Mouse (Mus musculus) kidney, postnatal 10 days (tissue): ENCODE measurements around the gene Gdpd3.
A peak's percentile ranks its signal among the peaks of the same experiment; 100 is the strongest.

Experiments used
- DNase-seq: peaks from one replicate; pipeline ENCODE4 v3.0.0; 2021; ENCODE audit warnings: mixed read lengths

Gene Gdpd3

DNA sequence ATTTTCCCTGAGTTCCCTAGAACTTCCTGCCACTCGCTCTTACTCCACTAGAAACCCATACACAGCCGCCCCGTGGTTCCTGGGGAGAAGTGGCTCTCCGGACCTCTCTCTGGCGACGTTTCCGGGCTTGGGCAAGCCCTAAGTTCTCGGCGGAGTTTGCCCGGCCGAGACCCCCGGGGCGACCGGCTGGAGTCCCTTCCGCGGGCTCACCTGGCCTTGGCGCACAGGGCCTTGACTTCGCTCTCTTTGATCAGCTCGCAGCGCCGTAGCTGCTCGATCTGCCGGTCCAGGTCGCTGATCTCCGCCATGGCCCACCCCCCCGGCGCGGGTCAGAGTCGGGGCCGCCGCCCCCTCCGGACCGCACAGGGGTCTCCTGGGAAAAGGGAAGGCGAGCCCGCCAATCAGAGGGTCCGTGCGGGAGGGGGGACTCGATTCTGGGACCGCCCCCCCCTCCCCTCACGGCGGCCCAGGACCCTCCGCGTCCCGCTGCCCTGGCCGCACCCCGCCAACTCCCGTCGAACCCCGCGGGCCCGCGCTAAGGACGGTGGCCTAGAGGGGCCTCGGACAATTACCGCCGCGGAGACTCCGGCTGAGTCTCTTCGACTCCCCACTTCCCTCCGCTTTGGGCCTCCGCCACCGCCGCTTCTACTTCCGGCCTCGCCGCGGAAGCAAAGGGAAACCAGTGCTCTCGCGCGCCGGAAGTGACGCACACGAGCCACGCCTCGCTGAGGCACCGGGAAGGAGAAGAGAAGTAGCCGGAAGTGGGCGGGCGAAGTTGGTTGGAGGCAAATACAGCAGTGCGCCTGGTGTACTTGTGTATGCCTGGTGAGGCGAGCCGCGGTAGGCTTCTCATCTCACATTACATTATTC is 26.0 kb downstream of the Gdpd3 start, which contains the start of gene Ppp4c:
TSS of gene Ppp4c (minus strand) at position 646 of the 870 bp plus-strand sequence.
- DNase-seq, result peak; percentile 99

DNA sequence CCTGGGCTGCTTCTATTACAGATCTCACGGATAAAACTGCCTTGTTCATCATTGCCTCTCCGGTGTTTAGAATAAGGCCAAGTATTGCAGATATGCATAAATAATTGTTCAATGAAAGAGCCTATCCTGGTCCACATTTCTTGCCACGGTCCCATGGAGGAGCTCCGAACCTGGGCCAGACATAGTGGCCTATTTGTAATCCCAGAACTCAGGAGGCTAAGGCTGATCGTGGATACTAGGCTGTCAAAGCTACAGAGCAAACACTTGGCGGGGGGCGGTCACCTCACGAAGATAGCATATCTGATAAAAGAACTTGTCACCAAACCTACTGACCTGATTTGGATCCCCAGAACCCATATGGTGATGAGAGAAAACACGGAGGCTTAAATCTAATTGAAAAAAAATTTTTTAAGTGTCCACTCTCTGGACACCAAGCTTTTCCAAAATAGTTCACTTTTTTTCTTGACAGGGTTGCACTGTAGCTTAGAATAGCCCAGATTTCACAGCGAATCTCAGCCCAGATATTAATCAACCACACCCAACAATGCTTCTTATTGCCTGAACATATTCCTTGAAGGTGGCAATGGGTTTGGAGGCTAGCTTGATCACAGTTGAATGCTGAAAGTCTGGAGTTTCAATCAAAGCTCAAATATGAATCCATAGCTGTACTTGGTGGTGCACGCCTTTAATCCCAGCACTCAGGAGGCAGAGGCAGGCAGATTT is 26.7 kb downstream of the Gdpd3 start:
- DNase-seq, result no peak

- DNase-seq, result no peak
These were observed 27.5 kb downstream of the Gdpd3 start for GRCm38 (mm10) chr7:126793456-126794270.

GRCm38 (mm10) chr7:126794271-126794605 is 28.1 kb downstream of the Gdpd3 start:
- no peak for DNase-seq

GRCm38 (mm10) chr7:126795387-126796317 is 29.5 kb downstream of the Gdpd3 start:
- DNase-seq, result no peak

DNA sequence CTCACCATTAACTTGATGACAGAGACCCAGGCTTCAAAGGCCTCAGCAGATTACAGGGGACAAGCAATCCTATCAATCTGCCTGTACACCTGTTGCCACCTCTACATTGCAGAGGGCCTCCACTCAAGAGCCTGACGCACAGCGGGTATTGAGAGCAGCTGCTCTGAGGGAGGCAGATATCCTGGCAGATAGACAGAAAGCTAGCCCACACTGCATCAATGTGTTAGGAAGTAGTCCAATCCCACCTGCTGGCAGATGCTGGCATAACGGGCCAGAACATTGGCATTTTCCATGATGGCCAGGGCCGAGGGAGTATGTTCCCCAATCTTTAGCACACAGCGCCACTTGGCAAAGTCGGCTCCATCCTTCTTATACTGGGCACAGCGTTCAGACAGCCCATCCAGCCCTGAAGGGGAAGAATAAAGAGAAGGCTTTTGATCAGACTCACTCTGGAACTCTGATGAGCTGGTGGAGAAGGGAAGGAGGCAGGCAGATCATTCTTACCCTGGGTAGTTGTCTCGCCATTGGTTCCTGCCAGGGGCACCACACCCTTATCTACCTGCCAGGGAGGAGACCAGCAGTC is 30.3 kb downstream of the Gdpd3 start:
- peak; percentile 52 for DNase-seq

GRCm38 (mm10) chr7:126797411-126798126 is 31.4 kb downstream of the Gdpd3 start, which contains the start of gene Fam57b:
Gene Fam57b (plus strand): TSS chr7:126797668.
- DNase-seq, result peak; percentile 41

DNA sequence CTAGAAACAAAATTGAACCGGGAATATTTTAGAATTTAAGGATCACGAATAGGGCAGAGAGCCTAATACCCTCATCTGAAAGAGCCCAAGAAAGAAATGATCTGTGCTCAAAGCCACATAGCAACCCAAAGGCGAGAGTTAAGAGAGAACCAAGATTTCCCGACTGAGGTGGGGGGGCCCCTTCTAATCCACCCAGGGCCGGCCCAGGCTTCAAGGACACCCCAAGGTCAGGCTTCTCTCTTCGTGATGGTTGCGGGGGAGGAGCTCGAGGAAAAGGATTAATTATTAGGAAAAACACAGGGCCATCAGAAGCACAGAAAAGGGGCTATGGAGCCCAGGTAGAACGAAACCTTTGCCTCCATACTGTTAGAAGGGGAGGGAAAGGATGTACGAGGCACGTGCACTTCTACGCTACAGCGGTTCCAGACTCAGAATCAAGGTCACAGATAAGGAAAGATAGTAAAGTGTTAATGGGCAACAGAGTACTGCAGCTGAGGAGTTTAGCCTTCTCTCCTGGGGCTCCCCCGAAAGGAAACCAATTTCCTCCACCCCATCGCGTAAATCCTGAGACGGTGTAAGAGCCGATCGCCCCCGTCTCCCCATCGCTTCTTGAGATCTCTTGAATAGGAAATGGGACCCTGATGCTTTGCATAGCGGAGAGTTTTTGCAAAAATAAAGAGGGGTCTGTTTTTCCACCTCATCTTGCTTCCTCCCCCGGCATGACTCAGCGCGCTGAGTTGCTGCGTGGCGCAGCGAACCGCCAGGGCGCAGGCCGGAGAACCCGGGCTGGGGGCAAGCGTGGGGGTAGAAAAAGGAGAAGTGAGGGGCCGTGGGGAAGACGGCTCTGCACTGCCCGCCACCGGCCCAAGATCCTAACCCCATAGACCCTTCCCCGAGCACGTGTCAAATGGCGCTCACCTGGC is 32.3 kb downstream of the Gdpd3 start:
- DNase-seq, result peak; percentile 64

- peak; percentile 98 for DNase-seq
These were observed 32.9 kb downstream of the Gdpd3 start for GRCm38 (mm10) chr7:126799050-126799467.

DNA sequence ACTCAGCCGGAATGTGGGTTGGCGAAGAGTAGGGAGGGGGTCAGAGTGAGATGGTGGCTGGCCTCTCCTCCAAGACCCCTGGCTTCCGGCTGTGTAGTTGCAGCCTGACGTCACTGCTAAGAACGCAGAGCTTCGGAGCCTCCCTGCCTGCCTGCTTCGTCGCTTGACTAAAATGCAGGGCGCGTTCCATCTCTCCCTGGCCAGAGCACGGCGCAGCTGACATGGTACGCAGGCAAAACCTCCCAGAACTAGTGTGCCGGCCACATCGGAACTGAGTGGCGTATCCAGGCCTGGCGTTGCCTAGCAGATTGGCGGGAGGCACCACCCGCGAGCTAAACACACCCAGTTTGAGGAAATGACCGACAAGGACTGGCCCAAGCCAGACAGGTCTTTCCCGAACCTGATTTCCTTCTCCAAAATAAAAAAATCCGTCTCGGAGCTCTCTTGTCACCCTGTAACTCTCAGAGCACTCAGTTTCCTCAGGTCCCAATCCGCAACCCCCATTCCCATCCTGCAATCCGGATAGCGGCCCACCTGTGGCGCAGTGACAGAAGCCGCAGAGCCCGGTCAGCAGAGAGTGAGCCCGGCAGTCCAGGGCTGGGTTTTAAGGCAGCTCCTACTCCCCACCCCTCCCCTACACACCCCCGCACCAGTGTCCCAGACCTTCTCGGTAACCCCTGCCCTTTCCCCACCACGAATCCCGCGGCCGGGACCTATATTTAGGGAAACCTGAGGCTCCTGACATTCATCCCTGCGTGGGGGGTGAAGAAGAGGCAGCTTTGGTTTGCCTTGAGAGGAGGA is 33.5 kb downstream of the Gdpd3 start:
- no peak for DNase-seq

- DNase-seq, result peak; percentile 16
These were observed 34.3 kb downstream of the Gdpd3 start for GRCm38 (mm10) chr7:126800269-126801056.

GRCm38 (mm10) chr7:126801057-126801422 is 34.9 kb downstream of the Gdpd3 start:
- no peak for DNase-seq

GRCm38 (mm10) chr7:126802134-126802889 is 36.2 kb downstream of the Gdpd3 start:
- no peak for DNase-seq

GRCm38 (mm10) chr7:126803181-126803580 is 37.0 kb downstream of the Gdpd3 start:
- DNase-seq, result no peak

DNA sequence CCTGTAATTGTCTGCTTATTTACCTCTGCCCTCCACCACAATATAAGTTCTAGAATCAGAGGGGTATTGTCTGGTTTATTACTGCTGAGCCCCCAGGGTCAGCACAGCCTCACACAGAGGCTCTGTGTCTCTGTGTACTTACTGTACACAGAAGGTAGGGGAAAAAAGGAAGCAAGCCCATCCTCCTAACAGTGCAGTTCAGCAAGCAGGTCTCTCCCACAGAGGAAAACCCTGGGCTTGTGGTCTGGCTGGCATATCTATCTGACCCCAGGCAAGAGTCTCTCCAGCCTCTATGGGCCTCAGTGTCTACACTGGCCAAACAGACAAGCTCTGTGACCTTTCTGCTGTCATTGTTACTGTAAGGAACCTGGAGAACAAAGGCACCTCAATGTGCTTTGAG is 37.6 kb downstream of the Gdpd3 start:
- DNase-seq, result no peak

- peak; percentile 63 for DNase-seq
These were observed 40.8 kb downstream of the Gdpd3 start for GRCm38 (mm10) chr7:126806956-126807355.

- DNase-seq, result no peak
These were observed 41.3 kb downstream of the Gdpd3 start for GRCm38 (mm10) chr7:126807405-126807804.
